Comparison of ENCODE assay signal across 15 mouse cellular contexts in genomic region chr6:72165907-72166306, GRCm38 (mm10).
"Had no signal": no experiment of that assay in that cellular context is flagged by ENCODE, and none has a peak within 500 bp of the region (broad histone marks: within the 10 kb centered on the region; RNA-seq: fewer than 3 reads in every experiment).

No protein-coding gene starts in this region.

- H3K4me2 ChIP-seq: neural tube, embryonic 12.5 days; neural tube, embryonic 13.5 days; neural tube, embryonic 15.5 days; stomach, embryonic 15.5 days had no signal

- H3K27ac ChIP-seq: neural tube, embryonic 12.5 days; neural tube, embryonic 13.5 days; neural tube, embryonic 15.5 days; stomach, embryonic 15.5 days; stomach, postnatal 0 days had no signal

- DNase-seq: right cerebral cortex, adult 18-20 months; right cerebral cortex, postnatal 14 days; right cerebral cortex, postnatal 25 days; spleen, adult 18-20 months; thymus, adult 18-20 months; thymus, adult 2 months; thymus, postnatal 14 days; thymus, postnatal 25 days; thymus, postnatal 36 days; thymus, postnatal 4 days had no signal

- H3K9ac ChIP-seq: neural tube, embryonic 12.5 days; neural tube, embryonic 13.5 days; neural tube, embryonic 15.5 days; stomach, embryonic 15.5 days had no signal

- H3K36me3 ChIP-seq: neural tube, embryonic 12.5 days; neural tube, embryonic 13.5 days; neural tube, embryonic 15.5 days; stomach, embryonic 15.5 days had no signal

- H3K27me3 ChIP-seq: neural tube, embryonic 12.5 days; neural tube, embryonic 13.5 days; neural tube, embryonic 15.5 days; stomach, embryonic 15.5 days had no signal

- H3K4me1 ChIP-seq: neural tube, embryonic 12.5 days; neural tube, embryonic 13.5 days had no signal

- H3K4me3 ChIP-seq: neural tube, embryonic 12.5 days; neural tube, embryonic 13.5 days; neural tube, embryonic 15.5 days; stomach, embryonic 15.5 days had no signal

- H3K9me3 ChIP-seq: neural tube, embryonic 12.5 days; neural tube, embryonic 13.5 days; neural tube, embryonic 15.5 days; stomach, embryonic 15.5 days had no signal
